Mouse (Mus musculus) cerebellum, adult 2 months (tissue): ENCODE results near the gene Il4ra.

Source experiments
- CTCF ChIP-seq: fragments of 200-500 bp; IDR thresholded peaks from 2 replicates; pipeline ENCODE4 v1.5.1; 2011; ENCODE audit warnings: low read depth, mild to moderate bottlenecking, control low read depth, low read length, moderate library complexity, borderline replicate concordance; ENCODE audit not compliant: insufficient read depth
- POLR2A ChIP-seq: fragments of 200-500 bp; IDR thresholded peaks from 2 replicates; pipeline ENCODE4 v1.6.1; 2011; ENCODE audit warnings: low read length, control low read depth, borderline replicate concordance; ENCODE audit not compliant: insufficient read depth

GRCm38 (mm10) chr7:125539351-125539750, 12.6 kb upstream of the Il4ra start:
- TF ChIP-seq CTCF (no peak), POLR2A (no peak)
